Mouse (Mus musculus) ES-E14 (cell line): ENCODE measurements around the gene Ctsf. TPM values are rescaled to one million over a fixed set of nuclear protein-coding genes. Genes with fewer than 3 reads are reported as not detected.

Source experiments
- DNase-seq: peaks from one replicate; pipeline ENCODE4 v3.0.0-alpha.2; 2013; ENCODE audit warnings: low read depth, low spot score
- H3K27ac ChIP-seq: 2 replicates; pipeline ENCODE4 v1.5.1; 2012; ENCODE audit warnings: low read depth, mild to moderate bottlenecking, low read length, moderate library complexity, mixed read lengths; ENCODE audit not compliant: poor library complexity, insufficient read depth, severe bottlenecking
- H3K36me3 ChIP-seq: 2 replicates; pipeline ENCODE4 v1.6.1; 2012; ENCODE audit warnings: mild to moderate bottlenecking, low read length, moderate library complexity, mixed read lengths; ENCODE audit not compliant: control insufficient read depth, poor library complexity, insufficient read depth, severe bottlenecking
- H3K4me1 ChIP-seq, 2 experiments: fragments of 150-350 bp in 1 of 2; sonication (generic) in 1 of 2; 2 replicates each; pipeline ENCODE4 v1.6.1; 2012; ENCODE audit warnings: low read length in 2 of 2, mild to moderate bottlenecking in 1 of 2, mixed read lengths in 1 of 2; ENCODE audit not compliant: control insufficient read depth in 2 of 2, insufficient read depth in 2 of 2, poor library complexity in 1 of 2
- H3K4me3 ChIP-seq, 2 experiments: fragments of 150-350 bp in 1 of 2; sonication (generic) in 1 of 2; 2 replicates each; pipeline ENCODE4 v1.5.1; 2012; ENCODE audit warnings: low read length in 2 of 2, low read depth in 1 of 2, mild to moderate bottlenecking in 1 of 2, mixed read lengths in 1 of 2; ENCODE audit not compliant: insufficient read depth in 1 of 2, poor library complexity in 1 of 2, severe bottlenecking in 1 of 2
- H3K9ac ChIP-seq: 2 replicates; pipeline ENCODE4 v1.6.1; 2012; ENCODE audit warnings: low read depth, mild to moderate bottlenecking, low read length, mixed read lengths; ENCODE audit not compliant: poor library complexity, insufficient read depth, severe bottlenecking
- H3K9me3 ChIP-seq: fragments of 150-350 bp; sonication (generic); 2 replicates; pipeline ENCODE4 v1.6.1; 2012; ENCODE audit warnings: low read depth, mild to moderate bottlenecking, low read length; ENCODE audit not compliant: control insufficient read depth, insufficient read depth
- CHD2 ChIP-seq: IDR thresholded peaks from 2 replicates; pipeline ENCODE4 v1.6.1; 2014; ENCODE audit warnings: mild to moderate bottlenecking, low read depth, low read length, inconsistent platforms
- HCFC1 ChIP-seq: IDR thresholded peaks from 2 replicates; pipeline ENCODE4 v1.6.1; 2012; ENCODE audit warnings: low read length, inconsistent platforms, borderline replicate concordance; ENCODE audit not compliant: insufficient read depth
- MAFK ChIP-seq: IDR thresholded peaks from 2 replicates; pipeline ENCODE4 v1.6.1; 2014; ENCODE audit warnings: mild to moderate bottlenecking, low read depth, low read length, inconsistent platforms; ENCODE audit not compliant: insufficient read depth
- ZC3H11A ChIP-seq: IDR thresholded peaks from 2 replicates; pipeline ENCODE4 v1.6.1; 2012; ENCODE audit warnings: low read depth, mild to moderate bottlenecking, inconsistent platforms, low read length, borderline replicate concordance
- ZNF384 ChIP-seq: IDR thresholded peaks from 2 replicates; pipeline ENCODE4 v1.6.1; 2012; ENCODE audit warnings: low read depth, low read length, inconsistent platforms
- in situ Hi-C, 2 experiments: fragments of 600-800 bp; cut with MboI; formaldehyde crosslinking; loops; one replicate each; pipeline ENCODE4 v1.15.1; 2025; ENCODE audit warnings: low sequenced_read_pairs in 2 of 2, inconsistent platforms in 1 of 2; ENCODE audit not compliant: unreplicated experiment in 2 of 2
- total RNA-seq: library from RNA; depleted of rRNA; stranded (reverse); fragments of 300-350 nt; gene quantifications from 2 replicates; pipeline ENCODE4 v1.2.3, GENCODE M21; 2012

Ctsf gene
- total RNA-seq, 1 experiment = 59.2 TPM

DNA sequence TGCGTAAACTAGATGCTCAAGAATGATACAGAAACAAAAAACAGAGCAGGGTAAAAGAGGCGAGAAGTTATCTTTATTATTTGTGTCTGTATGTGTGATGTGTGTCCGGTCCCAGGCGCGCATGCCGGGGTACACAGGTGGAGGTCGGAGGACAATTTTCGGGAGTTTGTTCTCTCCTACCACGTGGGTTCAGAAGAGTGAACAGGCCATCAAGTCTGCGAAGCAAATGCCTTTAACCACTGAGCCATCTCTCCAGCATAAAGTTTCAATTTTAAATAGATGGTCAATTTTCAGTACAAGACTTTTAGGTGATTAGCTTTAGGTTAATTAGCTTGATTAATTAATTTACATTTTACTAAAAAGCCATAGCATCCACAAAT lies 24.4 kb downstream of the Ctsf start:
- Histone ChIP-seq H3K9ac (peak overlapping the region; percentile 55; the same call in 1 of the 2 replicates), H3K27ac (no peak overlapping the region), H3K4me3 (peak overlapping the region; percentile 92 to 99), H3K4me1 (peaks cover 2 to 22% of the 10 kb centered on the region in 2 experiments; a peak in 3 of 4 replicates), H3K36me3 (peaks cover 4% of the 10 kb centered on the region; the same call in 1 of the 2 replicates), H3K9me3 (no peaks in the 10 kb centered on the region)
- TF ChIP-seq MAFK (no peak), CHD2 (no peak), ZC3H11A (no peak), ZNF384 (no peak), HCFC1 (no peak)
- in situ Hi-C loops = no loop called here
- DNase-seq = no peak

DNA sequence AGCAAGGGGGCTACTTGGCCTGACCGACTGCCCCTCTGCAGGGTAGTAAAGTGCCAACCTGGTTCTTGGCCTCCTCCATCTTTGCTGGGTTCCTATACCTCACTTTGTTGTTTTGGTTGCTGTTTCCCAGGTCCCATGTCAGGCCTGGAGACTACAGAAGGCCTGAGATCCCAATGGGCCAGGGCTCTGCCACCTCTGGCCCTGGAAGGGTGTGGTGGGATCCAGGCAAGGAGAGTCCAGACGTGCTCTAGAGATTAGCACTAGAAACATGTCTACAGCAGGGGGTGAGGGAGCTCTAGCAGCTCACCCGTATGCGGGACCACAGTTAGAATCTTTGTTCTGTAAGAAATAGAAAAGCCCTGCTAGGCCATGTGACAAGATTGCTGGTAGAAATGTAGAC lies 29.0 kb downstream of the Ctsf start:
- Histone ChIP-seq H3K9ac (no peak overlapping the region), H3K36me3 (peaks cover 4% of the 10 kb centered on the region; the same call in 1 of the 2 replicates), H3K4me1 (peaks cover 0 to 6% of the 10 kb centered on the region in 2 experiments; a peak in 2 of 4 replicates), H3K27ac (no peak overlapping the region), H3K4me3 (no peak overlapping the region), H3K9me3 (no peaks in the 10 kb centered on the region)
- TF ChIP-seq HCFC1 (no peak), MAFK (no peak), ZNF384 (no peak), CHD2 (no peak), ZC3H11A (no peak)
- in situ Hi-C loops = no loop called here
- no peak for DNase-seq

DNA sequence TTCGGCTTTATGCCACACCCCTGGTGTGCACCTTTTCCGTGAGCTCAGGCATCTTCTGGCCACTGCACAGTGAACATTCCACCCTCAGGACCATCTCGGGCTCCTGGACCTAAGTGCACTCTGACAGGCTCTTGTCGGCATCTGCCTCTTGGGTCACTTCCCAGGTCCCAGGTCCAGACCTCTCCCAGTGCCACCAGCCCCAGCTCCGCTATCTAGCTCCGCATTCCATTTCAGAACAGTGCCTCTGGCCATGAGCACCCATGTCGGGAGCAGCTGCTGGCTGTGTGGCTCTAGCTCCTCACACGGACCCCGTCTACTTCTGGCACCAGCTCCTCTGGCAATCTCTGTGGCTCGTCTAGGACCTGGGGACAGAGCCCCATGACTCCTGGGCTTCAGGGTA lies 34.9 kb downstream of the Ctsf start:
- Histone ChIP-seq H3K9me3 (no peaks in the 10 kb centered on the region), H3K36me3 (peaks cover 3% of the 10 kb centered on the region; the same call in 1 of the 2 replicates)

DNA sequence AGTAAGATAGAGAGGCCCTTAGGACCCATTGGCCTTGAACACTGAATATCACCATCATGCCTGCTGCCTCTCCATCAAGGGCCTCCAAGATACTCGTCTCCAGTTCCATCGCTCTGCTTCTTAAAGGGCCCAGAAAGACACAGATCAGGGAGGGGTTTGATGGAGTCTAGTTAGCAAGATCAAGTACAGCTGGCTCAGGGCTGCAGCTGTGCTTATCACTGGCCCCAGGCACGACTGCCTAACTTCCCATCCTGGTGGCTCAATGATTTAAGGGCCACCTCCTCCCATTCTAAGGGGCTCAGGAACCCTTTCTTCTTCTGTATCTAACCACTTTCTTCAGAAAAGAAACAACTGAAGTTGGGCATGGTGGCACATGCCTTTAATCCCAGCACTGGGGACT lies 36.9 kb downstream of the Ctsf start:
- H3K36me3 ChIP-seq = peaks cover 3% of the 10 kb centered on the region; the same call in 1 of the 2 replicates
- H3K27ac ChIP-seq = no peak overlapping the region
- in situ Hi-C loops = no loop called here
- no peak overlapping the region for H3K4me3 ChIP-seq
- H3K9me3 ChIP-seq = no peaks in the 10 kb centered on the region
- no peak for DNase-seq
- H3K9ac ChIP-seq = no peak overlapping the region
- TF ChIP-seq HCFC1 (no peak), CHD2 (no peak), ZC3H11A (no peak), ZNF384 (no peak), MAFK (no peak)
- H3K4me1 ChIP-seq = peaks cover 3 to 10% of the 10 kb centered on the region in 2 experiments; a peak in 2 of 4 replicates

More for the DNA sequence above, 34.9 kb downstream of the Ctsf start:
- no peak for TF ChIP-seq ZC3H11A
- TF ChIP-seq HCFC1 = no peak
- no peak for TF ChIP-seq CHD2
- no peak for TF ChIP-seq ZNF384
- no peak for TF ChIP-seq MAFK
- H3K27ac ChIP-seq = no peak overlapping the region
- H3K9ac ChIP-seq = no peak overlapping the region
- H3K4me1 ChIP-seq = 0 out of 4 replicates have a peak, but pooled peaks cover 0 to under 1% of the 10 kb centered on the region in 2 experiments
- in situ Hi-C loops = no loop called here
- H3K4me3 ChIP-seq = no peak overlapping the region
- DNase-seq = no peak
